Mouse (Mus musculus) liver, embryonic 14.5 days (tissue): ENCODE measurements around the gene Elavl1. TPM values are rescaled to one million over a fixed set of nuclear protein-coding genes. Genes with fewer than 3 reads are reported as not detected.

Experiments
- ATAC-seq: fragments of 200-750 bp; cut with Nextera tagmentation; 2 replicates; pipeline ENCODE4 v1.8.0; 2017; ENCODE audit warnings: moderate number of reproducible peaks, mild to moderate bottlenecking, moderate library complexity; ENCODE audit not compliant: insufficient read depth
- DNase-seq, 3 experiments: peaks; one replicate each; pipeline ENCODE4 v3.0.0-alpha.2; 2012 to 2013; ENCODE audit warnings: low read depth in 3 of 3, low spot score in 3 of 3
- H3K27ac ChIP-seq: fragments of 300-500 bp; sonication (generic); 2 replicates; pipeline ENCODE4 v1.5.1; 2014; ENCODE audit warnings: moderate library complexity, mild to moderate bottlenecking, control low read depth, inconsistent platforms
- H3K27me3 ChIP-seq: fragments of 300-500 bp; sonication (generic); 2 replicates; pipeline ENCODE4 v1.6.1; 2014; ENCODE audit warnings: mild to moderate bottlenecking, low read length, moderate library complexity; ENCODE audit not compliant: control insufficient read depth, insufficient read depth
- H3K36me3 ChIP-seq: fragments of 300-500 bp; sonication (generic); replicated peaks from 2 replicates; pipeline ENCODE4 v1.6.1; 2014; ENCODE audit warnings: low read depth; ENCODE audit not compliant: control insufficient read depth, insufficient read depth
- H3K4me1 ChIP-seq, 2 experiments: fragments of 200-500 bp in 1 of 2; fragments of 300-500 bp in 1 of 2; sonication (generic) in 1 of 2; replicated peaks; 2 replicates each; pipeline ENCODE4 v1.6.1; 2012 to 2014; ENCODE audit warnings: antibody characterized with exemption in 1 of 2, inconsistent platforms in 1 of 2, low read length in 1 of 2; ENCODE audit not compliant: control insufficient read depth in 2 of 2, insufficient read depth in 2 of 2
- H3K4me2 ChIP-seq: fragments of 300-500 bp; sonication (generic); 2 replicates; pipeline ENCODE4 v1.6.1; 2014; ENCODE audit warnings: low read depth, mild to moderate bottlenecking, control low read depth, moderate library complexity
- H3K4me3 ChIP-seq, 2 experiments: fragments of 200-500 bp in 1 of 2; fragments of 300-500 bp in 1 of 2; sonication (generic) in 1 of 2; 2 replicates each; pipeline ENCODE4 v1.5.1; 2012 to 2014; ENCODE audit warnings: low read depth in 2 of 2, low read length in 2 of 2, mild to moderate bottlenecking in 2 of 2, control low read depth in 1 of 2, inconsistent platforms in 1 of 2, moderate library complexity in 1 of 2; ENCODE audit not compliant: insufficient read depth in 1 of 2
- H3K9ac ChIP-seq: fragments of 300-500 bp; sonication (generic); replicated peaks from 2 replicates; pipeline ENCODE4 v1.6.1; 2014; ENCODE audit warnings: mild to moderate bottlenecking, control low read depth, moderate library complexity
- H3K9me3 ChIP-seq: fragments of 300-500 bp; sonication (generic); 2 replicates; pipeline ENCODE4 v1.6.1; 2016; ENCODE audit warnings: low read length, mixed read lengths; ENCODE audit not compliant: control insufficient read depth
- CTCF ChIP-seq: IDR thresholded peaks from 2 replicates; pipeline ENCODE4 v1.5.1; 2016; ENCODE audit warnings: antibody characterized with exemption, low read depth, control low read depth
- EP300 ChIP-seq: IDR thresholded peaks from 2 replicates; pipeline ENCODE4 v1.6.1; 2016; ENCODE audit warnings: antibody characterized with exemption, low read depth
- WGBS: fragments of 180-500 bp; shearing (Covaris S2); extraction: QIAGEN DNeasy Blood & Tissue Kit; methylation state at CpG from one replicate; pipeline ENCODE4 v1.1.7; 2014; ENCODE audit not compliant: insufficient replicate concordance; 5-methylcytosine and 5-hydroxymethylcytosine counted together
- polyA plus RNA-seq, 2 experiments: library from polyadenylated mRNA; depleted of rRNA in 1 of 2; stranded (reverse) in 1 of 2; unstranded in 1 of 2; fragments of >200 nt; fragmentation: Nextera tagmentation in 1 of 2; extraction: Ambion mirVana in 1 of 2; gene quantifications; 2 replicates each; pipeline versions ENCODE4 v1.2.1 to v1.2.3; 2012 to 2014

Elavl1 gene
- polyA plus RNA-seq, 2 experiments, result 32.5 to 94.5 TPM

GRCm38 (mm10) chr8:4350618-4351017, 25.4 kb upstream of the Elavl1 start:
- no peak overlapping the region for H3K27ac ChIP-seq
- no peak overlapping the region for H3K4me2 ChIP-seq
- H3K36me3 ChIP-seq, result no peaks in the 10 kb centered on the region
- no peaks in the 10 kb centered on the region for H3K4me1 ChIP-seq
- H3K9ac ChIP-seq, result no peak overlapping the region
- ATAC-seq, result no peak
- DNase-seq, result no peak
- H3K9me3 ChIP-seq, result no peaks in the 10 kb centered on the region
- H3K4me3 ChIP-seq, result no peak overlapping the region
- H3K27me3 ChIP-seq, result no peaks in the 10 kb centered on the region
- no peak for TF ChIP-seq CTCF
- TF ChIP-seq EP300, result no peak
- WGBS, result 37% methylated on average over 3 of the region's 3 CpGs

- Histone ChIP-seq H3K4me1 (no peaks in the 10 kb centered on the region), H3K9me3 (no peaks in the 10 kb centered on the region), H3K36me3 (no peaks in the 10 kb centered on the region), H3K4me3 (no peak overlapping the region), H3K27ac (no peak overlapping the region), H3K9ac (no peak overlapping the region), H3K4me2 (no peak overlapping the region), H3K27me3 (no peaks in the 10 kb centered on the region)
- ATAC-seq, result no peak
- TF ChIP-seq EP300, result no peak
- TF ChIP-seq CTCF, result no peak
- DNase-seq, result no peak
- WGBS, result 60% methylated on average over 1 of the region's 1 CpGs
These were observed 24.1 kb upstream of the Elavl1 start for GRCm38 (mm10) chr8:4349335-4349734.

GRCm38 (mm10) chr8:4348275-4348674, 23.1 kb upstream of the Elavl1 start:
- no peaks in the 10 kb centered on the region for H3K9me3 ChIP-seq
- no peak overlapping the region for H3K4me2 ChIP-seq
- H3K4me1 ChIP-seq, result no peaks in the 10 kb centered on the region
- no peak for DNase-seq
- no peaks in the 10 kb centered on the region for H3K27me3 ChIP-seq
- H3K4me3 ChIP-seq, result no peak overlapping the region
- H3K9ac ChIP-seq, result no peak overlapping the region
- no peak for TF ChIP-seq EP300
- TF ChIP-seq CTCF, result no peak
- ATAC-seq, result no peak
- WGBS, result 35% methylated on average over 12 of the region's 12 CpGs
- no peak overlapping the region for H3K27ac ChIP-seq
- no peaks in the 10 kb centered on the region for H3K36me3 ChIP-seq

- Histone ChIP-seq H3K27ac (no peak overlapping the region), H3K4me3 (no peak overlapping the region), H3K27me3 (no peaks in the 10 kb centered on the region), H3K36me3 (no peaks in the 10 kb centered on the region), H3K4me2 (no peak overlapping the region), H3K9ac (no peak overlapping the region), H3K4me1 (no peaks in the 10 kb centered on the region), H3K9me3 (no peaks in the 10 kb centered on the region)
- TF ChIP-seq CTCF, result no peak
- TF ChIP-seq EP300, result no peak
- 52% methylated on average over 7 of the region's 7 CpGs for WGBS
- DNase-seq (no peak), ATAC-seq (no peak)
These were observed 22.4 kb upstream of the Elavl1 start for GRCm38 (mm10) chr8:4347661-4348060.

- no peak overlapping the region for H3K27ac ChIP-seq
- H3K36me3 ChIP-seq, result peaks cover 7% of the 10 kb centered on the region; the same call in 1 of the 2 replicates
- no peak overlapping the region for H3K4me3 ChIP-seq
- H3K9ac ChIP-seq, result no peak overlapping the region
- no peaks in the 10 kb centered on the region for H3K9me3 ChIP-seq
- no peak for TF ChIP-seq CTCF
- TF ChIP-seq EP300, result no peak
- H3K27me3 ChIP-seq, result no peaks in the 10 kb centered on the region
- H3K4me1 ChIP-seq, result no peaks in the 10 kb centered on the region
- 71% methylated on average over 3 of the region's 3 CpGs for WGBS
- H3K4me2 ChIP-seq, result no peak overlapping the region
- DNase-seq (no peak), ATAC-seq (no peak)
These were observed 15.0 kb upstream of the Elavl1 start for GRCm38 (mm10) chr8:4340207-4340606.
